Mouse (Mus musculus) liver, embryonic 16.5 days (tissue): Measurements from ENCODE around the gene Zbtb7a. TPM values are rescaled to one million over a fixed set of nuclear protein-coding genes. Genes with fewer than 3 reads are reported as not detected.

Experiments
- ATAC-seq: fragments of 200-750 bp; cut with Nextera tagmentation; 2 replicates; pipeline ENCODE4 v1.8.0; 2017; ENCODE audit warnings: low read depth, mild to moderate bottlenecking, moderate number of reproducible peaks, moderate library complexity
- H3K27ac ChIP-seq: fragments of 300-500 bp; sonication (generic); 2 replicates; pipeline ENCODE4 v1.5.1; 2014; ENCODE audit warnings: mild to moderate bottlenecking, low read length
- H3K27me3 ChIP-seq: fragments of 300-500 bp; sonication (generic); 2 replicates; pipeline ENCODE4 v1.6.1; 2014; ENCODE audit warnings: low read depth, low read length, mixed read lengths; ENCODE audit not compliant: control insufficient read depth, insufficient read depth
- H3K36me3 ChIP-seq: fragments of 300-500 bp; sonication (generic); 2 replicates; pipeline ENCODE4 v1.6.1; 2014; ENCODE audit warnings: mild to moderate bottlenecking; ENCODE audit not compliant: control insufficient read depth, insufficient read depth
- H3K4me1 ChIP-seq: fragments of 300-500 bp; sonication (generic); 2 replicates; pipeline ENCODE4 v1.6.1; 2014; ENCODE audit warnings: low read depth, low read length, mixed read lengths; ENCODE audit not compliant: control insufficient read depth
- H3K4me2 ChIP-seq: fragments of 300-500 bp; sonication (generic); 2 replicates; pipeline ENCODE4 v1.6.1; 2014; ENCODE audit warnings: low read depth, low read length, mixed read lengths
- H3K4me3 ChIP-seq: fragments of 300-500 bp; sonication (generic); 2 replicates; pipeline ENCODE4 v1.5.1; 2014; ENCODE audit warnings: low read depth, mild to moderate bottlenecking, low read length
- H3K9ac ChIP-seq: fragments of 300-500 bp; sonication (generic); 2 replicates; pipeline ENCODE4 v1.6.1; 2014; ENCODE audit warnings: low read depth, low read length
- H3K9me3 ChIP-seq: fragments of 300-500 bp; sonication (generic); replicated peaks from 2 replicates; pipeline ENCODE4 v1.6.1; 2016; ENCODE audit warnings: low read length; ENCODE audit not compliant: control insufficient read depth
- WGBS: fragments of 180-500 bp; shearing (Covaris S2); extraction: QIAGEN DNeasy Blood & Tissue Kit; methylation state at CpG from one replicate; pipeline ENCODE4 v1.1.7; 2014; ENCODE audit not compliant: insufficient replicate concordance; 5-methylcytosine and 5-hydroxymethylcytosine counted together
- microRNA-seq: library from miRNA; unstranded; fragments of <30 nt; microRNA quantifications from one replicate; pipeline ENCODE4, GENCODE M21; 2016
- polyA plus RNA-seq: library from polyadenylated mRNA; unstranded; fragments of >200 nt; fragmentation: Nextera tagmentation; extraction: Ambion mirVana; gene quantifications from 2 replicates; pipeline ENCODE4 v1.2.1, GENCODE M21; 2015

Gene Zbtb7a
- polyA plus RNA-seq, 1 experiment from 2014 or later = 35.0 TPM

DNA sequence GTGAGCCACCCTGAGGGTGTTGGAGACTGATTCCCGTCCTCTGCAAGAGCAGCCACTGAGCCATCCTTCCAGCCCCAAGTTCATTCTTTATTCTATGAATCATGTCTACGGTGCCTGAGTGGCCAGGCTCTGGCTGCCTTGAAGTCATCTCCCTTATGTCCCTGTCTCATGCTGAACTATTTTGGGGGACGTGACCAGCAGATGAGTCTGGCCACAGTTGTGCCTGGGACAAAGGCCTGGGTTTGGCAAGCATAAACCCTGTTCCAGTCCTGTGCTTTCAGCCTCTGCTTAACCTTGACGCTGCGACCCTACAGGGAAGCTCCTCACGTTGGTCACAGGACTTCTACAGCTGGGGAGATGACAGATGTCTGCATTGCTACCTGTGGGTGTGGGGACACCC lies 62.3 kb downstream of the Zbtb7a start:
- no peaks in the 10 kb centered on the region for H3K9me3 ChIP-seq
- no peak overlapping the region for H3K4me2 ChIP-seq
- no peak overlapping the region for H3K27ac ChIP-seq
- H3K4me1 ChIP-seq = peaks cover 19% of the 10 kb centered on the region
- no peak overlapping the region for H3K4me3 ChIP-seq
- no peaks in the 10 kb centered on the region for H3K36me3 ChIP-seq
- H3K9ac ChIP-seq = no peak overlapping the region
- 37% methylated on average over 6 of the region's 6 CpGs for WGBS
- ATAC-seq = no peak
- H3K27me3 ChIP-seq = peaks cover 60% of the 10 kb centered on the region

DNA sequence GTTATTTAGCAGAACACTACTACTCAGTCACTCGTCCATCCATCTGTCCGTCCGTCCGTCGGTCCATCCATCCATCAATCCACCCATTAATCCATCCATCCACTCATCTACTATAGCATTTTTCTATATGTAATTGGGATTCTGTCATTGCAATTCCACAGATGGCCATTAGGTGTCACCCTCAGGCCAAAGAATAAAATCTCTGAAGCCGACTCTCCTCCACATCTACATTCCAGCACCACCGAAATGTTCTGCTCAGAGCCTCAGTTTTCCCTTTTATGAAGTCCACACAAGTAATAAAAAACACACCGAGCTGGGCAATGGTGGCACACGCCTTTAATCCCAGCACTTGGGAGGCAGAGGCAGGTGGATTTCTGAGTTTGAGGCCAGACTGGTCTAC lies 63.2 kb downstream of the Zbtb7a start:
- Histone ChIP-seq H3K4me3 (no peak overlapping the region), H3K4me2 (no peak overlapping the region), H3K9ac (no peak overlapping the region), H3K9me3 (no peaks in the 10 kb centered on the region), H3K4me1 (peaks cover 15% of the 10 kb centered on the region), H3K36me3 (no peaks in the 10 kb centered on the region), H3K27ac (no peak overlapping the region), H3K27me3 (peaks cover 55% of the 10 kb centered on the region)
- WGBS = under 1% methylated on average over 9 of the region's 9 CpGs
- no peak for ATAC-seq

DNA sequence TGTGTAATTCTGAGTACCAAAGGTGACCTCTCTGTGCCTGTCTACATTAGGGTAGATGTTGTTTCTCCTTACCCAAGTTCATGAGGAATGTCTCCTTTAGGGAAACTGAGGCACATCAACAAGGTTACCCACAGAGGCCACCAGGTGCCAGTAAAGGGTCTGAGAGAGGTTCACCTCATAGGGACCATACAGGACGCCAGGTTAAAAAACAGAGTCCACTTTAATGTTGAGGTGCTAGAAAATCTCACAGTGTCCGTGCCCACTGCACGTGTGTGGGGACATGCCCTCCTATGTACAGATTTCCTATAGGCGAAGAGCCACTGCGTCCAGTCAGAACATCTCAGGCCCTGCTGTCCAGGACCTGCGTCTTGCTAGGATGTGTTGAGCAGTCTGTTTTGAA lies 64.0 kb downstream of the Zbtb7a start:
- H3K27ac ChIP-seq = no peak overlapping the region
- H3K9me3 ChIP-seq = no peaks in the 10 kb centered on the region
- H3K9ac ChIP-seq = no peak overlapping the region
- WGBS = 73% methylated on average over 6 of the region's 6 CpGs
- peaks cover 47% of the 10 kb centered on the region for H3K27me3 ChIP-seq
- no peak for ATAC-seq
- H3K4me3 ChIP-seq = no peak overlapping the region
- H3K4me1 ChIP-seq = peaks cover 17% of the 10 kb centered on the region
- no peak overlapping the region for H3K4me2 ChIP-seq
- no peaks in the 10 kb centered on the region for H3K36me3 ChIP-seq

- peaks cover 10% of the 10 kb centered on the region for H3K4me1 ChIP-seq
- H3K27me3 ChIP-seq = peaks cover 36% of the 10 kb centered on the region
- H3K9me3 ChIP-seq = no peaks in the 10 kb centered on the region
- 73% methylated on average over 13 of the region's 13 CpGs for WGBS
- H3K27ac ChIP-seq = no peak overlapping the region
- ATAC-seq = no peak
- H3K4me3 ChIP-seq = no peak overlapping the region
- H3K9ac ChIP-seq = no peak overlapping the region
- no peak overlapping the region for H3K4me2 ChIP-seq
- H3K36me3 ChIP-seq = no peaks in the 10 kb centered on the region
Observed at GRCm38 (mm10) chr10:81200141-81200540, 65.1 kb downstream of the Zbtb7a start.

DNA sequence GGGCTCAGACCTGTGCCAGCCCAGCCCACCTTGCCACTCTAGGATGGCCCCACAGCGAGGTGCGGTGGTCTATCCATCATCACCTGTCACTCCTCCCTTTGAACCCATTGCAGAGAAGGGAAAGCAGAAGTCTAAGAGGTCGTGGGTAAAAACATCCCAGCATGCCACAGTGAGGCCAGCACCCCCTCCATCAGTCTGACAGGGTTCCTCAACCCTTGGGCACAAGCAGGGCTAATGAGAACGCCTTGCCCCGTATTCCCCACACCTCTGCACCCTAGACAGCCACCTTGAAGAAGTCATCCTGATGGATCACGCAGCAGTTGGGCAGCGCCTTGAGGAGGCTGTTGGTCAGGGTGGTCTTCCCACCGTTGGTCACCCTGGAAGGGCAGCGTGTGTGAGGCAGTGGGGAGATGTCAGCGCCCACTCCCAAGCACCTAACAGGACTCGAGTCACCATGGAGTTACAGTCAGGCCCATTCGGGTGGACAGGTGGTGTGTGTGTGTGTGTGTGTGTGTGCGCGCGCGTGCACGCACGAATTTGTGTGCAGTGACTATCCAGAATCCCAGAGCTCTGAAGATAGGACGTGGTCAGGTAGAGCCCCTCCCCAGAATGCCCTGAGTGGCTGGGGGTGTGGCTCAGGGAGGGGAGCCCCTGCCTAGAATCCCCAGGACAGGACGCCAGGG lies 65.7 kb downstream of the Zbtb7a start:
- H3K4me1 ChIP-seq = peaks cover 10% of the 10 kb centered on the region

DNA sequence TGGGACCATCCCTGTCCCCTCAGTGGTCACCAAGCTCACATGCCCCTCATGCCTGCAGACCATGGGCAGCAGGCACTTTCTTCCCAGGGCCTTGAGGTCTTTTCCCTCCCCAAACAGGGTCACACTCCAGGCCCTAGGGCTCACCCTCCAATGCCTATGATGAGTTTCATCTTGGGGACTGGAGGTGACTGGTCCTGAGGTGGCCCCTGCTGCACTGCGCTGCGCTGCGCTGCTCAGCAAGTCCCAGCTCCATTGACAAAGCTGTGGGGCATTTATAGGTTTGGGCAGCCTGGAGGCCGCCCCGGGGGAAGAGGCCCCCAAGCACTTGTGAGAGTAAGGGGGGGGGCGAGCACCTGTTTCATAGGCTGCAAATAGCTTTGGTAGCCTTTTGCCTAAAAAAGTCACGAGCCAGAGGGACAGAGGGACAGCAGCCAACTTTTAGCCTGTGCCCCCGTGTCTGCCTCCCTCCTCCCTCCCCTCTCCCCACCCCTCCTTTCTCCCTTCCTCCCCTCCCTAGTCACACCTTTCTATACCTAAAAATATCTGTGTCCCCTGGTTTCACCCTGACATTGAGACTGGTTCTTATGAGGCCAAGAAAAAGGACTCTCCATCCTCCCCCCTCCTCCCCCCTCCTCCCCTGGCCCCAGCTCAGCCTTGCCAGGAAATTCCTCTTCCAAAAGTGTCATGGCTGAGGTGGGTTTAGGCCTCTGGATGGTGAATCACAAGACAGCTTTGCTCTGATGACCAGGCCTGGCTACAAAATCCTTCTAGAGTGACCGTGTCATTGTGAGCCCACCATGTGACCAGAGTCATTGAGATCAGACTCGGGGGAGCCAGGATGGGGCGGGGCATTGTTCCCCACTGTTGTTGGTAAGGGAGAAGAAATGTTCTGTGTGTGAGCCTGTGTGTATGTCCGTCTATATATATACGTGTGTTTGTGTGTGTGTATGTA lies 67.1 kb downstream of the Zbtb7a start, which contains the start of gene Nmrk2:
Gene Nmrk2 (minus strand): TSS at position 245 of the 952 bp plus-strand sequence.
- H3K27me3 ChIP-seq = peaks cover 17% of the 10 kb centered on the region
- H3K9ac ChIP-seq = no peak within 1 kb of the TSS
- no peak within 1 kb of the TSS for H3K4me2 ChIP-seq
- H3K9me3 ChIP-seq = no peaks in the 10 kb centered on the region
- H3K27ac ChIP-seq = no peak within 1 kb of the TSS
- H3K36me3 ChIP-seq = no peaks in the 10 kb centered on the region
- H3K4me1 ChIP-seq = peaks cover 10% of the 10 kb centered on the region
- no peak for ATAC-seq
- 64% methylated on average over 13 of the region's 13 CpGs for WGBS
- H3K4me3 ChIP-seq = no peak within 1 kb of the TSS

More for the DNA sequence above, 65.7 kb downstream of the Zbtb7a start:
- Histone ChIP-seq H3K9me3 (no peaks in the 10 kb centered on the region), H3K36me3 (no peaks in the 10 kb centered on the region), H3K4me2 (no peak overlapping the region), H3K27ac (no peak overlapping the region), H3K9ac (no peak overlapping the region), H3K4me3 (no peak overlapping the region), H3K27me3 (peaks cover 30% of the 10 kb centered on the region)
- no peak for ATAC-seq
- WGBS = 63% methylated on average over 20 of the region's 20 CpGs

Small RNA genes within 50 kb of the gene (microRNA-seq; reads per million reads assigned to microRNA genes)
- not detected for gene Mir5615-1
- not detected for gene Mir5615-2

Other genes with a start within 250 kb of the Zbtb7a start
- gene Timm13, start 234.3 kb upstream of the Zbtb7a start, polyA plus RNA-seq = 151 and 160 TPM in 2 replicates
- 10.3 TPM in 2 replicates for gene Lmnb2, start 217.0 kb upstream of the Zbtb7a start, polyA plus RNA-seq
- 4.0 and 5.0 TPM in 2 replicates for gene Gadd45b, start 205.1 kb upstream of the Zbtb7a start, polyA plus RNA-seq
- gene Gng7, start 120.3 kb upstream of the Zbtb7a start, polyA plus RNA-seq = 0.36 and 0.44 TPM in 2 replicates
- gene Diras1, start 109.6 kb upstream of the Zbtb7a start, polyA plus RNA-seq = not detected in 2 replicates
- gene Slc39a3, start 97.8 kb upstream of the Zbtb7a start, polyA plus RNA-seq = 5.5 TPM in 2 replicates
- gene Sgta, start 75.0 kb upstream of the Zbtb7a start, polyA plus RNA-seq = 55.3 and 57.3 TPM in 2 replicates
- 15.5 and 16.6 TPM in 2 replicates for gene Thop1, start 65.2 kb upstream of the Zbtb7a start, polyA plus RNA-seq
- 39.9 and 45.9 TPM in 2 replicates for gene Creb3l3, start 36.3 kb upstream of the Zbtb7a start, polyA plus RNA-seq
- gene Map2k2, start 29.3 kb upstream of the Zbtb7a start, polyA plus RNA-seq = 93.8 and 100 TPM in 2 replicates
- gene Pias4, start 32.7 kb downstream of the Zbtb7a start, polyA plus RNA-seq = 21.8 and 22.1 TPM in 2 replicates
- 266 and 282 TPM in 2 replicates for gene Eef2, start 41.4 kb downstream of the Zbtb7a start, polyA plus RNA-seq
- gene Dapk3, start 47.8 kb downstream of the Zbtb7a start, polyA plus RNA-seq = 11.0 and 12.2 TPM in 2 replicates
- not detected in 2 replicates for gene 4930442H23Rik, start 48.6 kb downstream of the Zbtb7a start, polyA plus RNA-seq
- gene Nmrk2, start 66.8 kb downstream of the Zbtb7a start, polyA plus RNA-seq = 0.05 TPM in 1 of 2 replicates, not detected in the other
- gene Atcay, start 95.6 kb downstream of the Zbtb7a start, polyA plus RNA-seq = 0.02 and 0.04 TPM in 2 replicates
- gene Zfr2, start 97.9 kb downstream of the Zbtb7a start, polyA plus RNA-seq = 0.59 and 1.1 TPM in 2 replicates
- 1.6 and 1.8 TPM in 2 replicates for gene Matk, start 117.7 kb downstream of the Zbtb7a start, polyA plus RNA-seq
- gene Mrpl54, start 131.7 kb downstream of the Zbtb7a start, polyA plus RNA-seq = 80.0 and 88.1 TPM in 2 replicates
- 24.2 and 26.3 TPM in 2 replicates for gene Apba3, start 131.7 kb downstream of the Zbtb7a start, polyA plus RNA-seq
- gene Tjp3, start 156.4 kb downstream of the Zbtb7a start, polyA plus RNA-seq = 0.82 and 1.4 TPM in 2 replicates
- gene Pip5k1c, start 157.7 kb downstream of the Zbtb7a start, polyA plus RNA-seq = 13.9 and 14.7 TPM in 2 replicates
- 18.4 and 18.7 TPM in 2 replicates for gene Cactin, start 185.9 kb downstream of the Zbtb7a start, polyA plus RNA-seq
- gene Tbxa2r, start 193.5 kb downstream of the Zbtb7a start, polyA plus RNA-seq = 4.3 and 4.5 TPM in 2 replicates
- not detected in 2 replicates for gene Gipc3, start 208.0 kb downstream of the Zbtb7a start, polyA plus RNA-seq
- gene Hmg20b, start 215.3 kb downstream of the Zbtb7a start, polyA plus RNA-seq = 19.8 and 22.5 TPM in 2 replicates
- gene Mfsd12, start 222.3 kb downstream of the Zbtb7a start, polyA plus RNA-seq = 9.2 and 11.9 TPM in 2 replicates
- gene 4930404N11Rik, start 230.6 kb downstream of the Zbtb7a start, polyA plus RNA-seq = 1.9 and 2.5 TPM in 2 replicates
- 128 and 138 TPM in 2 replicates for gene Fzr1, start 243.3 kb downstream of the Zbtb7a start, polyA plus RNA-seq
- 46.3 and 48.3 TPM in 2 replicates for gene Dohh, start 249.2 kb downstream of the Zbtb7a start, polyA plus RNA-seq
- 0.54 and 0.55 TPM in 2 replicates for gene Gm48551, start 249.2 kb downstream of the Zbtb7a start, polyA plus RNA-seq